Mouse (Mus musculus) E14TG2a.4 (cell line): ENCODE measurements around the gene Ppp6r2.

Experiments used
- CTCF ChIP-seq: conservative IDR thresholded peaks from 2 replicates; pipeline ENCODE4 v1.5.1; 2014; ENCODE audit warnings: low read length
- NANOG ChIP-seq: IDR thresholded peaks from 2 replicates; pipeline ENCODE4 v1.6.1; 2014; ENCODE audit warnings: borderline replicate concordance, low read length, mixed read lengths
- POU5F1 ChIP-seq: IDR thresholded peaks from 2 replicates; pipeline ENCODE4 v1.6.1; 2014; ENCODE audit warnings: low read length, borderline replicate concordance

GRCm38 (mm10) chr15:89314107-89314506, 102.8 kb downstream of the Ppp6r2 start:
- TF ChIP-seq CTCF (no peak), NANOG (no peak), POU5F1 (no peak)
